Mouse (Mus musculus): ENCODE measurements around the gene Cks1brt. TPM values are rescaled to one million over a fixed set of nuclear protein-coding genes. Genes with fewer than 3 reads are reported as not detected.

Gene Cks1brt
- not detected for polyA plus RNA-seq (2017; shearing (Covaris generic))

DNA sequence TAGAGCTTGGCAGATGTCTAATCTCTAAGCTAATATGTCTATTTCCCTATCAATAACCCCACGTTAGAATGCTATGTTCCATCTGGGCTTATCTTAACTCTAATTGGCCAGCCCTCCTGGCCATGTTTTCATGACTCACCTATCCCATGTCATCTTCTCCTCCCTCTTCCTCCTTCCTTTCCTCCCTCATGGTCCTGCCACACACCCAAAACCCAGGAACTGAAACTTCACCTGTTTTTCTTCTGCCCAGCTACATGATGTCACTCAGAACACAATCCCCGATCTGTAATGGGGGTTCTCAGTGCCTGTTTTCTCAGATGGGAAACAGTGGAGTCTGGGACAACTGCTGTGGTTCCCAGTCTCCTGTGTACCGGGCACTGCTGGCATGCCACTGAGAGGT lies at the start of gene Cks1brt:
Gene Cks1brt (plus strand): TSS at position 301 of the 400 bp plus-strand sequence.

GRCm38 (mm10) chr8:85122995-85123394 lies 28.7 kb upstream of the Cks1brt start, which contains the start of gene Zfp791:
Gene Zfp791, minus strand, starts transcription at chr8:85123095.

Other genes with a start within 250 kb of the Cks1brt start
- gene Klf1, start 250.0 kb upstream of the Cks1brt start, polyA plus RNA-seq (2017; shearing (Covaris generic)), result 0.57 TPM
- 5.6 TPM for gene Dnase2a, start 243.4 kb upstream of the Cks1brt start, polyA plus RNA-seq (2017; shearing (Covaris generic))
- gene Mast1, start 214.6 kb upstream of the Cks1brt start, polyA plus RNA-seq (2017; shearing (Covaris generic)), result 0.24 TPM
- not detected for gene Rtbdn, start 204.9 kb upstream of the Cks1brt start, polyA plus RNA-seq (2017; shearing (Covaris generic))
- gene Gm49661, start 182.5 kb upstream of the Cks1brt start, polyA plus RNA-seq (2017; shearing (Covaris generic)), result not detected
- gene Prdx2, start 182.3 kb upstream of the Cks1brt start, polyA plus RNA-seq (2017; shearing (Covaris generic)), result 110 TPM
- 59.4 TPM for gene Rnaseh2a, start 182.2 kb upstream of the Cks1brt start, polyA plus RNA-seq (2017; shearing (Covaris generic))
- gene Junb, start 173.2 kb upstream of the Cks1brt start, polyA plus RNA-seq (2017; shearing (Covaris generic)), result 7,373 TPM
- gene Hook2, start 161.3 kb upstream of the Cks1brt start, polyA plus RNA-seq (2017; shearing (Covaris generic)), result 17.9 TPM
- not detected for gene Best2, start 137.4 kb upstream of the Cks1brt start, polyA plus RNA-seq (2017; shearing (Covaris generic))
- 29.1 TPM for gene Asna1, start 126.6 kb upstream of the Cks1brt start, polyA plus RNA-seq (2017; shearing (Covaris generic))
- gene Trir, start 125.1 kb upstream of the Cks1brt start, polyA plus RNA-seq (2017; shearing (Covaris generic)), result 198 TPM
- gene Tnpo2, start 115.0 kb upstream of the Cks1brt start, polyA plus RNA-seq (2017; shearing (Covaris generic)), result 25.2 TPM
- gene Fbxw9, start 91.9 kb upstream of the Cks1brt start, polyA plus RNA-seq (2017; shearing (Covaris generic)), result 6.5 TPM
- gene Gm5741, start 83.9 kb upstream of the Cks1brt start, polyA plus RNA-seq (2017; shearing (Covaris generic)), result not detected
- 89.1 TPM for gene Dhps, start 80.2 kb upstream of the Cks1brt start, polyA plus RNA-seq (2017; shearing (Covaris generic))
- gene Wdr83os, start 71.2 kb upstream of the Cks1brt start, polyA plus RNA-seq (2017; shearing (Covaris generic)), result 134 TPM
- gene Wdr83, start 70.6 kb upstream of the Cks1brt start, polyA plus RNA-seq (2017; shearing (Covaris generic)), result 18.9 TPM
- 93.4 TPM for gene Man2b1, start 68.7 kb upstream of the Cks1brt start, polyA plus RNA-seq (2017; shearing (Covaris generic))
- not detected for gene Zfp791, start 28.8 kb upstream of the Cks1brt start, polyA plus RNA-seq (2017; shearing (Covaris generic))
- gene Olfr371, start 74.1 kb downstream of the Cks1brt start, polyA plus RNA-seq (2017; shearing (Covaris generic)), result not detected
- 33.3 TPM for gene Orc6, start 147.7 kb downstream of the Cks1brt start, polyA plus RNA-seq (2017; shearing (Covaris generic))
- 64.5 TPM for gene Vps35, start 147.9 kb downstream of the Cks1brt start, polyA plus RNA-seq (2017; shearing (Covaris generic))
- gene Mylk3, start 234.4 kb downstream of the Cks1brt start, polyA plus RNA-seq (2017; shearing (Covaris generic)), result not detected

All from effector memory CD4-positive, alpha-beta T cell, adult 5 months (primary cell).